Mouse (Mus musculus) cerebellum, postnatal 14 days (tissue): ENCODE results near the gene Eef2.

Source experiments
- DNase-seq, 2 experiments: peaks; one replicate each; pipeline ENCODE4 v3.0.0; 2021; ENCODE audit warnings: mixed read lengths in 2 of 2

Gene Eef2

GRCm38 (mm10) chr10:81176466-81177271, at the start of gene Eef2:
Gene Eef2 (plus strand): TSS chr10:81176631.
- peak; percentile 100 for DNase-seq

GRCm38 (mm10) chr10:81134181-81134587, 42.2 kb upstream of the Eef2 start:
- no peak for DNase-seq

DNA sequence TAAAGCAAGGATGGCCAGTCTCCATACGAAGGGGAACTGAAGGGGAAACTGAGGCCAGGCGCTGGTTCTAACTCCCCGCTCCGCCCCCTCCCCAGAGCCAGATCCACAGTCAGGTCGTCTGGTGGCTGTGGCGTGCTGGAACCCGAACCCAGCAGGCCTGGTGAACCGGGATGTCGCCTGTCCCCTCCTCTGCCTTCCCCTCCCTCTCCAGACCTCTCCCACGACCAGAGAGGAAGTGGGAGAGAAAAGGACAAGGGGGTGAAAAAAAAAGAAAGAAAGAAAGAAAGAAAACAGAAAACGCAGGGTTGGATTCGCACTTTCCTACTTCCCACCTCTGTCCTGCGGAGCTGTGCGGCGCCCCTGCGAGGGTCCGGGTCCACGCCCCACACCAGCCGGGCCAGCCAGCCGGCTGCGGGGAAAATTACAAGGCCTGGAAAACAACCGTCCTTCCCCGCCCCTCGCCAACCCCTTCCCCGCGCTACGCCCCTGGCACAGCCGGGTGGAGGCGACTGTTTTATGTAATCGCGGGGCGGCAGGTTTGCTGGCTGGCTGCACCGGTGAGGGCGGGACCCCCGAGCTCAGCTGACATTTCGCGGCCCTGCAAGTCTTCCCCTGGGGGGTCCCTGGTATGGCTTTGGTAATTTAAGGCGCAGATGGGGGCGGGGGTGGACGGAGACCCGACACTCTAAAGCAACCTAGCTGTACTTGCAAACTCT, 41.3 kb upstream of the Eef2 start, which contains the start of gene Zbtb7a:
TSS of gene Zbtb7a (plus strand) at position 255 of the 716 bp plus-strand sequence.
- DNase-seq, result peak; percentile 62 to 65

DNA sequence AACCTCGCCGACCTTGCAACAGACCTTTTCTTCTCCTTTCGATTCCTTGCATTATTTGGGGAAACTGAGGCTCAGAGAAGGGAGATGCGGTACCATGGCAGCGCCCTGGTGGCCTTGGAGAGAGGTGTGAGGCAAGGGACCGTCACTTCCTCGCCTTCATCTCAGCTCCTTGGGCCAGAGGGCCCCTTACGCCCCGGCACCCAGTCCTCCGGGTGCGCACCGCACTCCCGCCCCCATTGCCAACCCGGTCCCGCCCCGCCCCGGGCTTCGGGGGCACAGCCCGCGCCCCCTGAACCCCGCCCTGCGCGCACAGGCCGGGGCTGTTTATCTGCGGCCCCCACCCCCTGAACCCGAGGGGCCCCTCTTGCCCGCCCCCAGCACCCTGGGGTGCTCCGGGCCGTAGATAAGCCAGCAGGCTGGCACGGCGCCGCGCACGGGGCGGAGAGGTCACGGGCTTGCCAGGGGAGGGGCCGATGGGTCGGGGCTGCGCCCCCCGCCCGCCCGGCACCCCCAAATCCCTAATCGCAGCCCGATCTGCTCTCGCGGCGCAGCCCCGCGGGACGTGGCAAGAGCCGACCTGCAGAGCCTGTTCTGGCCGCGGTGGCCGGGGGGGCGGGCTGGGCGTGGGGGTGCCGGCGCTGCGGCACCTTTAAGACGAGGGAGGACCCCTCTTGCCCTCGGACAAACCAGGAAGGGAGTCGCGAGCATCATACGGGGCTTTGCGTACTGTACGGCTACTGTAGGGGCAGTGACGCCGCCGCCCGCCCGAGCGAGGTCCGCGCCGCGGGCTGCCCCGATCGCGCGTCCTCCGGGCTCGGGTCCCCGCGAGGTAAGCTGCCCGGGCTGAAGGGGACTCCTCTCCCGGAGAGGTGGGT, 40.4 kb upstream of the Eef2 start:
- DNase-seq, result peak; percentile 84 to 85

DNA sequence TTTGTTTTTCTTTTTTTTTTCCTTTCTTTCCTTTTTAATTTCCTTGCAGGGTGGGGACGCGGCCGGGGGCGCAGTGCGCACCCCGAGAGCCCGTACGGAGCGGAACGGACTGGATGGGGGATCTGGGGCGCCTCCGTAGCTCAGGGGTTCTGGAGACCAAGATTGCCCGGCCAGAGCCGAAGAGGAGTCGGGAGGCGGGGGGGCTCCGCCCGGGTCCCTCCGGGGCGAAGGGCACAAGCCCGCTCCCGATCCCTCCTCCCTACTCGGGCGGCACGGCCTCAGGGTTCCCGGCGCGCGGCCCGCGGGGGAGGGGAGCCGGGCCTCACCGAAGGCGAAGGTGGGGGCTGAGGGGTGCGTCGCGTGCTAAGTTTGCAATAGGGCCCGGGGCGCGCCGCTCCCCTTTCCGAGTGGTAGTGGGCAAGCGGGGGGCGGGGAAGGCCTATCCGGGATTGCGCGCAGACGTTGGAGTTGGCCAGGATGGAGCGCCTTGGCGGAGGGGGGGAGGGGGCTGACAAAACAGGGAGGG, 39.7 kb upstream of the Eef2 start:
- DNase-seq, result peak; percentile 88 to 93

GRCm38 (mm10) chr10:81137252-81138130, 38.9 kb upstream of the Eef2 start:
- DNase-seq, result peak; percentile 100

DNA sequence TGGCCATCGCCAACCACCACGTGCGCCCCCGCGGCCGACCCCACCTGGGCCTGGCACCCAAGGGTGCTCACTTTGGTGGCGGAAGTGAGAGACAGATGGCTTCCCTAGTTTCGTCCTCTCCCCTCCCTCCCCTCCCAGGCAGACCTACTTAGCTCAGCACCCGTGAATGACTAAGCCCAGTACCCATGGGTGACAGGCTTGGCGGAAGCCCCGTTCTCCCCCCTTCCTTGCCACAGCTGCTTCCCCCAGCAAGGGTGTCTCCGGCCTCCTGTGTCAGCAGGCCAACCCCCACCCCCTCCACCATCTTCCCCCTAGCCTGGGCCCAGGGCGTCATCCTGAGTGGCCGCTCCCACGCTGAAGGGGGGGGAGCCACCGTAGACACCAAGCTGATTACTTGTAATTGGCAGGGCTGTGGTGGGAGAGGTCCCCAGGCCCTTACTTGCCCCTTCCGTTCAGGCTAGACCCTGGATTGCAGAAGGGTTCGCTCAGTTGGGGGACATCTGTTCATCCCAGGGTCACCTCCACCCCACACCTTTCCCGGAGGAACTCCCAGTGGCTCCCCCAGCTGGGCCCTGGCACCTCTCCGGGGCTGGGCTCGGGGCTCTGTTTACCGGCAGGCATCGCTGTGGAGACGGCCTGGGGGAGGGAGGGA, 38.2 kb upstream of the Eef2 start:
- peak; percentile 72 to 74 for DNase-seq

- DNase-seq, result no peak
Observed at GRCm38 (mm10) chr10:81138821-81139528, 37.5 kb upstream of the Eef2 start.

GRCm38 (mm10) chr10:81139529-81139846, 36.9 kb upstream of the Eef2 start:
- no peak for DNase-seq

- peak; percentile 75 to 82 for DNase-seq
Observed at GRCm38 (mm10) chr10:81140005-81140404, 36.4 kb upstream of the Eef2 start.

GRCm38 (mm10) chr10:81140717-81141454, 35.5 kb upstream of the Eef2 start:
- DNase-seq, result no peak

GRCm38 (mm10) chr10:81141455-81142210, 34.8 kb upstream of the Eef2 start:
- DNase-seq, result no peak

DNA sequence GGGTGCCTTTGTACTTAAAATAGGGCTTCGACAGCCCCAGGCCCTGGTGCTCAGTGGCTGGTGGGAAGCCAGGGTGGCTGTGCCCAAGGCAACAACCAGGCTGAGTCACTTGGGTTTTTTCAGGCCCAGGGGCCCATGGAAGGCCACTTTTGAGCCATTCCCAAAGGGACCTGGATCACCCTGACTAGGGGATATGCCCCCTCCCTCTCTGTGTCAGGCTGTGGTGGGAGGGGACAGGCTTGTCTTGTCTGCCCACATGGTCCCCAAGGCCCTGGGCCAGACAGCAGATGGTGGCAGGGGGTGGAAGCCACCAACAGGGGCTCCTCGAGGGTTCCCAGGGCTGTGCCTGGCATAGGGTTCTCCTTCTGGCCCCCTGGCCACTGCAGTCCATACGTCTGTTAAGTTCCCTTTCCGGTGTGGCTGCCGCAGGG, 33.9 kb upstream of the Eef2 start:
- DNase-seq, result no peak

- peak in 1 of 2 experiments; percentile 64 for DNase-seq
Observed at GRCm38 (mm10) chr10:81143157-81143633, 33.2 kb upstream of the Eef2 start.

- no peak for DNase-seq
Observed at GRCm38 (mm10) chr10:81143845-81144437, 32.5 kb upstream of the Eef2 start.

DNA sequence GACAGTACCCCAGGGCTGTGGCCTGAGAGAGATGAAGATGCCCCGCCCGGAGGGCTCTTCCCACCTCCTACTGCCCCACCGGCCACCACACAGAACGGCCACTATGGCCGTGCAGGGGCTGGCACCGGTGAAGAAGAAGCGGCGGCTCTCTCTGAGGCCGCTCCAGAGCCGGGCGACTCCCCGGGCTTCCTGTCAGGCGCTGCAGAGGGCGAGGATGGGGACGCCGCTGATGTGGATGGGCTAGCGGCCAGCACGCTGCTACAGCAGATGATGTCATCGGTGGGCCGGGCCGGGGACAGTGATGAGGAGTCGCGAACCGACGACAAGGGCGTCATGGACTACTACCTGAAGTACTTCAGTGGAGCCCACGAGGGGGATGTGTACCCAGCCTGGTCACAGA, 31.8 kb upstream of the Eef2 start:
- DNase-seq, result no peak

- no peak for DNase-seq
Observed at GRCm38 (mm10) chr10:81145307-81145706, 31.1 kb upstream of the Eef2 start.

- DNase-seq, result no peak
Observed at GRCm38 (mm10) chr10:81145778-81146177, 30.7 kb upstream of the Eef2 start.
